Mouse (Mus musculus): Measurements from ENCODE around the gene Pga5. TPM values are rescaled to one million over a fixed set of nuclear protein-coding genes. Genes with fewer than 3 reads are reported as not detected.
A peak's percentile ranks its signal among the peaks of the same experiment; 100 is the strongest.

The Pga5 gene
- not detected in 2 replicates for polyA plus RNA-seq (2015; fragmentation: Nextera tagmentation; extraction: Ambion mirVana)

DNA sequence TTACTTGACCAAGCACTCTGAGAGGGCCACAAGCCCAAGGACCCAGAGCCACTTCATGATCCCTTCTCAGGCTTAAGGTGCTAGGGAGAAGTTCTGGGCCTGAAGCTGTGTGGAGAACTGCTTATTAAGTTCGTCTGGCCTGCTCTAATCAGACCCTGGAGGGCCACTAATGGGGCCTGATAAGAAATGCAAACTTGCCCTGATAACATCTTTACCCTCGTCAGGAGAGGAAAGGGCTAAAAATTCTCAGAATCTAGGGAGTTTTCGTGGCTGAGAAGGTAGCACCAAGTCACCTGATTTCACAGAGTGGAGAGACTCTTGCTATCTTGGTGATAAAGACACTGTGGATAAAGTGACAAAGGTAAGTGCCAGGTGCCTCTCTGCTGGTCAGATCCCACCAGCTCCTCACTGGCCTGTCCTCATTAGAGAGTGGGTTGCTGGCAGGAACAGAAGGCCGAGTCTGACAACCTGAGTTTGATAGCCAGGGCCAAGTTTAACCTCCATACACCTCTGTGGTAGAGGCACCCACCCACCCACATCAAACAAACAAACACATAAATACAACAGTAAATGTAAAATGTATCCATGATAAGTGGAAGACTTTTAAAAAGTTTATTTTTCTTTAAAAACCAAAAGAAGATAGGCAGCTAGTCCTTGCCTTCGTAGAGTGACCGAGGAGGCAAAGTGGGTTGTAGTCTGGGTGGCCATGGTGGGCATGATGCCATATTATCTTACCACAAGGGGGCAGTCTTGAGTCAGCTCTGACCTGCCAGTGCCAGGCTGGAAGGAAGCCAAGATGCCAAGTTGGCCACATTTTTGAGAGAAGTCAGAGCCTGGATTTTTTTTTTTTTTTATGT lies at the start of gene Pga5:
Pga5 (minus strand) TSS at position 157 of the 857 bp plus-strand sequence.
- Histone ChIP-seq H3K9ac (no peak within 1 kb of the TSS), H3K36me3 (replicated peaks) (no peaks in the 10 kb centered on the region), H3K9me3 (replicated peaks) (no peaks in the 10 kb centered on the region), H3K4me2 (no peak within 1 kb of the TSS), H3K4me1 (replicated peaks) (peaks cover 10% of the 10 kb centered on the region), H3K4me3 (replicated peaks) (no peak within 1 kb of the TSS), H3K27ac (replicated peaks) (no peak within 1 kb of the TSS), H3K27me3 (peaks cover 4% of the 10 kb centered on the region; the same call in 1 of the 2 replicates)
- ATAC-seq (ENCODE audit: insufficient read depth), result 0 out of 2 replicates have a peak, but pooled peaks have one; percentile 35
- WGBS (ENCODE audit: insufficient replicate concordance), result 15% methylated on average over 6 of the region's 6 CpGs

- no peak for ATAC-seq (ENCODE audit: insufficient read depth)
- no peak overlapping the region for H3K4me3 ChIP-seq (replicated peaks)
- 66% methylated on average over 13 of the region's 13 CpGs for WGBS (ENCODE audit: insufficient replicate concordance)
- no peak overlapping the region for H3K9ac ChIP-seq
- H3K4me2 ChIP-seq, result no peak overlapping the region
- H3K36me3 ChIP-seq (replicated peaks), result no peaks in the 10 kb centered on the region
- H3K9me3 ChIP-seq (replicated peaks), result no peaks in the 10 kb centered on the region
- no peaks in the 10 kb centered on the region for H3K4me1 ChIP-seq (replicated peaks)
- H3K27ac ChIP-seq (replicated peaks), result no peak overlapping the region
- no peaks in the 10 kb centered on the region for H3K27me3 ChIP-seq
Observed at GRCm38 (mm10) chr19:10724629-10725363, 46.9 kb upstream of the Pga5 start.

GRCm38 (mm10) chr19:10723649-10724048 lies 45.8 kb upstream of the Pga5 start:
- H3K4me3 ChIP-seq (replicated peaks), result no peak overlapping the region
- H3K9me3 ChIP-seq (replicated peaks), result no peaks in the 10 kb centered on the region
- H3K4me2 ChIP-seq, result no peak overlapping the region
- no peaks in the 10 kb centered on the region for H3K27me3 ChIP-seq
- H3K27ac ChIP-seq (replicated peaks), result no peak overlapping the region
- 43% methylated on average over 5 of the region's 5 CpGs for WGBS (ENCODE audit: insufficient replicate concordance)
- no peak overlapping the region for H3K9ac ChIP-seq
- H3K4me1 ChIP-seq (replicated peaks), result no peaks in the 10 kb centered on the region
- H3K36me3 ChIP-seq (replicated peaks), result no peaks in the 10 kb centered on the region
- ATAC-seq (ENCODE audit: insufficient read depth), result no peak

DNA sequence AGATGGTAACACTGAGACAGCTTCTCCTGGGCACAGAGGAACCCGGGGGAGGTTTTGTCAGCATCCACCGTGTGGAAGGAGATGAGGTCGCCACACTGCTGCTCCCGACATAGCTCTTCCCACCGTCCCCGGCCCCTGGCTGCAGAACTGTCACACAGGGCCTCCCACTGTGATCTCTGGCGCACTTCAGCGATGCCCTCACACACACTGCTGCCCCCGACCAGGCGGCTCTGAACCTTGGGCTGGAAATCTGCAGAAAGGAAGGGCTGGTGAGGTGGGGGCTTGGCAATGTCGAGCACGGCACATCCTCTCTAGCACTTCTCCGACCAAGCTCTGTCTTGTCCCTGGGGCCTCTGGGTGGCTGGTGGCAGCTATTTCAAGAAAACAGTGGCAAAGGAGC lies 45.2 kb upstream of the Pga5 start:
- no peak for ATAC-seq (ENCODE audit: insufficient read depth)
- Histone ChIP-seq H3K36me3 (replicated peaks) (no peaks in the 10 kb centered on the region), H3K4me1 (replicated peaks) (no peaks in the 10 kb centered on the region), H3K27ac (replicated peaks) (no peak overlapping the region), H3K9me3 (replicated peaks) (no peaks in the 10 kb centered on the region), H3K27me3 (no peaks in the 10 kb centered on the region), H3K9ac (no peak overlapping the region), H3K4me2 (no peak overlapping the region), H3K4me3 (replicated peaks) (no peak overlapping the region)
- 28% methylated on average over 13 of the region's 13 CpGs for WGBS (ENCODE audit: insufficient replicate concordance)

DNA sequence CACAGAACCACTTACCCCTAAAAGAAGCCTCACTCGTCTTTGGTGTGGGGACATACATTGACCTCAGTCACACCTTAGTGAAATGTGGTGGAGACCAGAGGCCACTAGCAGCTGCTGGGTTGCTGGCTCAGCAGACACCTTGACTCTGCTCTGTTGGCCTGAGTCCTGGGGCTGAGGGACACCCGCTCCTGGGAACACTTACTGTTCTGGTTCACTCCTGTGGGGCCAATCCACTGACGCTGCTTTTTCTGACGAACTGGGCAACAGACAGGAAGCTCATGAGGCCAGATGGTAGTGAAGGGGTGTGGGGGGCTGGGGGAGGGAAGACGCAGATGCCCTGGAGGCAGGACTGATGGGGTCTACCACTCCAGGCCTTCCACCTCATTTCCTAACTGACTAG lies 43.2 kb upstream of the Pga5 start:
- Histone ChIP-seq H3K4me2 (no peak overlapping the region), H3K9ac (no peak overlapping the region), H3K36me3 (replicated peaks) (no peaks in the 10 kb centered on the region), H3K27me3 (no peaks in the 10 kb centered on the region), H3K27ac (replicated peaks) (no peak overlapping the region), H3K4me1 (replicated peaks) (no peaks in the 10 kb centered on the region), H3K9me3 (replicated peaks) (no peaks in the 10 kb centered on the region), H3K4me3 (replicated peaks) (no peak overlapping the region)
- WGBS (ENCODE audit: insufficient replicate concordance), result 18% methylated on average over 5 of the region's 5 CpGs
- ATAC-seq (ENCODE audit: insufficient read depth), result no peak

GRCm38 (mm10) chr19:10720524-10720923 lies 42.7 kb upstream of the Pga5 start:
- no peak overlapping the region for H3K4me3 ChIP-seq (replicated peaks)
- H3K27me3 ChIP-seq, result no peaks in the 10 kb centered on the region
- no peaks in the 10 kb centered on the region for H3K9me3 ChIP-seq (replicated peaks)
- H3K9ac ChIP-seq, result no peak overlapping the region
- no peak overlapping the region for H3K27ac ChIP-seq (replicated peaks)
- no peak for ATAC-seq (ENCODE audit: insufficient read depth)
- 25% methylated on average over 3 of the region's 3 CpGs for WGBS (ENCODE audit: insufficient replicate concordance)
- no peaks in the 10 kb centered on the region for H3K4me1 ChIP-seq (replicated peaks)
- H3K4me2 ChIP-seq, result no peak overlapping the region
- no peaks in the 10 kb centered on the region for H3K36me3 ChIP-seq (replicated peaks)

- Histone ChIP-seq H3K27me3 (no peaks in the 10 kb centered on the region), H3K4me3 (replicated peaks) (no peak overlapping the region)
- WGBS (ENCODE audit: insufficient replicate concordance), result 48% methylated on average over 2 of the region's 2 CpGs
Observed at GRCm38 (mm10) chr19:10719751-10720150, 41.9 kb upstream of the Pga5 start.

GRCm38 (mm10) chr19:10718251-10718775 lies 40.4 kb upstream of the Pga5 start:
- Histone ChIP-seq H3K36me3 (replicated peaks) (peaks cover 12% of the 10 kb centered on the region), H3K27me3 (no peaks in the 10 kb centered on the region), H3K9ac (no peak overlapping the region), H3K9me3 (replicated peaks) (no peaks in the 10 kb centered on the region), H3K4me2 (no peak overlapping the region), H3K4me1 (replicated peaks) (no peaks in the 10 kb centered on the region), H3K4me3 (replicated peaks) (no peak overlapping the region), H3K27ac (replicated peaks) (no peak overlapping the region)
- WGBS (ENCODE audit: insufficient replicate concordance), result 67% methylated on average over 7 of the region's 7 CpGs
- ATAC-seq (ENCODE audit: insufficient read depth), result no peak

More at GRCm38 (mm10) chr19:10719751-10720150, 41.9 kb upstream of the Pga5 start:
- Histone ChIP-seq H3K27ac (replicated peaks) (no peak overlapping the region), H3K9me3 (replicated peaks) (no peaks in the 10 kb centered on the region), H3K9ac (no peak overlapping the region), H3K4me1 (replicated peaks) (no peaks in the 10 kb centered on the region), H3K4me2 (no peak overlapping the region), H3K36me3 (replicated peaks) (no peaks in the 10 kb centered on the region)
- ATAC-seq (ENCODE audit: insufficient read depth), result no peak

GRCm38 (mm10) chr19:10715476-10715875 lies 37.6 kb upstream of the Pga5 start:
- WGBS (ENCODE audit: insufficient replicate concordance), result 82% methylated on average over 6 of the region's 6 CpGs
- Histone ChIP-seq H3K4me1 (replicated peaks) (no peaks in the 10 kb centered on the region), H3K9ac (no peak overlapping the region), H3K27me3 (no peaks in the 10 kb centered on the region), H3K9me3 (replicated peaks) (no peaks in the 10 kb centered on the region), H3K27ac (replicated peaks) (no peak overlapping the region), H3K4me2 (no peak overlapping the region), H3K36me3 (replicated peaks) (peaks cover 40% of the 10 kb centered on the region), H3K4me3 (replicated peaks) (no peak overlapping the region)
- no peak for ATAC-seq (ENCODE audit: insufficient read depth)

- H3K4me3 ChIP-seq (replicated peaks), result no peak overlapping the region
- no peak overlapping the region for H3K9ac ChIP-seq
- H3K9me3 ChIP-seq (replicated peaks), result no peaks in the 10 kb centered on the region
- peaks cover under 1% of the 10 kb centered on the region; the same call in 1 of the 2 replicates for H3K4me1 ChIP-seq (replicated peaks)
- peaks cover 46% of the 10 kb centered on the region for H3K36me3 ChIP-seq (replicated peaks)
- ATAC-seq (ENCODE audit: insufficient read depth), result no peak
- WGBS (ENCODE audit: insufficient replicate concordance), result 32% methylated on average over 4 of the region's 4 CpGs
- H3K4me2 ChIP-seq, result no peak overlapping the region
- H3K27ac ChIP-seq (replicated peaks), result no peak overlapping the region
- H3K27me3 ChIP-seq, result no peaks in the 10 kb centered on the region
Observed at GRCm38 (mm10) chr19:10714682-10715475, 37.0 kb upstream of the Pga5 start.

Data from liver, embryonic 15.5 days (tissue).